Mouse (Mus musculus) lung, embryonic 15.5 days (tissue): ENCODE results near the gene Agpat4. TPM values are rescaled to one million over a fixed set of nuclear protein-coding genes. Genes with fewer than 3 reads are reported as not detected.
"Not testable (repeated sequence)": the region's sequence is repeated elsewhere in the genome, so short reads cannot be mapped to it uniquely, and the experiment has no call there.

Experiments
- ATAC-seq: fragments of 200-750 bp; cut with Nextera tagmentation; 2 replicates; pipeline ENCODE4 v1.8.0; 2017; ENCODE audit warnings: moderate number of reproducible peaks, borderline replicate concordance; ENCODE audit not compliant: low FRiP score, low TSS enrichment; ENCODE audit errors: extremely low read depth
- H3K27ac ChIP-seq: fragments of 300-500 bp; sonication (generic); 2 replicates; pipeline ENCODE4 v1.5.1; 2015; ENCODE audit warnings: moderate library complexity, mild to moderate bottlenecking, inconsistent platforms
- H3K27me3 ChIP-seq: fragments of 300-500 bp; sonication (generic); 2 replicates; pipeline ENCODE4 v1.6.1; 2015; ENCODE audit warnings: inconsistent platforms
- H3K36me3 ChIP-seq: fragments of 300-500 bp; sonication (generic); 2 replicates; pipeline ENCODE4 v1.6.1; 2015; ENCODE audit warnings: inconsistent platforms
- H3K4me1 ChIP-seq: fragments of 300-500 bp; sonication (generic); 2 replicates; pipeline ENCODE4 v1.6.1; 2015; ENCODE audit warnings: inconsistent platforms
- H3K4me2 ChIP-seq: fragments of 300-500 bp; sonication (generic); 2 replicates; pipeline ENCODE4 v1.6.1; 2015; ENCODE audit warnings: inconsistent platforms, mild to moderate bottlenecking, moderate library complexity
- H3K4me3 ChIP-seq: fragments of 300-500 bp; sonication (generic); 2 replicates; pipeline ENCODE4 v1.5.1; 2015; ENCODE audit warnings: mild to moderate bottlenecking, inconsistent platforms
- H3K9ac ChIP-seq: fragments of 300-500 bp; sonication (generic); 2 replicates; pipeline ENCODE4 v1.6.1; 2015; ENCODE audit warnings: inconsistent platforms
- H3K9me3 ChIP-seq: fragments of 300-500 bp; sonication (generic); 2 replicates; pipeline ENCODE4 v1.6.1; 2016; ENCODE audit warnings: inconsistent platforms
- WGBS: fragments of 180-500 bp; shearing (Covaris S2); methylation state at CpG from one replicate; pipeline ENCODE4 v1.1.7; 2015; 5-methylcytosine and 5-hydroxymethylcytosine counted together
- polyA plus RNA-seq: library from polyadenylated mRNA; unstranded; fragments of >200 nt; fragmentation: Nextera tagmentation; extraction: Ambion mirVana; gene quantifications from 2 replicates; pipeline ENCODE4 v1.2.1, GENCODE M21; 2015

The Agpat4 gene
- polyA plus RNA-seq, 1 experiment from 2014 or later, result 43.7 TPM

DNA sequence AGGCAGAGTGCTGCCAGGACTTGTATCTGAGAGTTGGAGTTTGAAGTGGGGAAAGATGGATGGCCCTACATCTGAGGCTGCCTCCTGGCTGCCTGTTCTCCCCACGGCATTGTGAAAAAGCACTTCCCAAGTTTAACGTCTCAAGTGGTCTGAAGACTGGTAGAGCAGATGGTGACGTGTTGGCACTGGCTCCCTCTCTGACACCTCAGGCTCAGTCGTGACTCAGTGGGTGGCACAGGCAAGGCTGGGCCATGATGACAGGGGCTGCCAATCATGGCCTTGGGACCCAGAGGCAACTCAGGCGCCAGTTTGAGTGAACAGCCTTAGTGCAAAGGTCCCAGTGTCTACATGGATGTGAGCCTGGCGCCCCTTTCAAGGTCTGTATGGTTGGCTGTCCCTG is 103.4 kb downstream of the Agpat4 start:
- Histone ChIP-seq H3K4me1 (no peaks in the 10 kb centered on the region), H3K27ac (no peak overlapping the region), H3K9ac (no peak overlapping the region), H3K4me3 (no peak overlapping the region), H3K9me3 (no peaks in the 10 kb centered on the region), H3K4me2 (no peak overlapping the region), H3K36me3 (peaks cover 35% of the 10 kb centered on the region), H3K27me3 (no peaks in the 10 kb centered on the region)
- ATAC-seq, result no peak
- 48% methylated on average over 6 of the region's 6 CpGs for WGBS

DNA sequence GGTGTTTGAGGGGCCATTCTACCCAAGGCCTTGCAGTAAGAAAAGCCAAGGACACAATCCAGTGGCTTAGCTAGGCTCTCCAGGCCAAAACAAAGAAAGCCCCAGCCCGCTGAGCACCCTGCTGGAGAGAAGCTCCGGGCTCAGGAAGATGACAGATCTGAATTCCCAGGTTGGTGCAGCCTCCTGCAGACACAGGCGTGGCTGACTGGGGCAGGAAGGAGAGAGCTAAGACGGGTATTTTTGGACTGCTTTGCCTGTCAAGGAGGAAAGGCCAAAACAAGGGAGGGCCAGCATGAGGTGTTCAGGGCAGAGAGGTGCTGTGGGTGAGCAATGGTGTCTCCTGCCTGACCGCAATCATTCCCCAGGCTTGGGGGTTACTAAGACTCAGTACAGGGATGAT is 105.2 kb downstream of the Agpat4 start:
- ATAC-seq, result no peak
- H3K36me3 ChIP-seq, result peaks cover 30% of the 10 kb centered on the region

DNA sequence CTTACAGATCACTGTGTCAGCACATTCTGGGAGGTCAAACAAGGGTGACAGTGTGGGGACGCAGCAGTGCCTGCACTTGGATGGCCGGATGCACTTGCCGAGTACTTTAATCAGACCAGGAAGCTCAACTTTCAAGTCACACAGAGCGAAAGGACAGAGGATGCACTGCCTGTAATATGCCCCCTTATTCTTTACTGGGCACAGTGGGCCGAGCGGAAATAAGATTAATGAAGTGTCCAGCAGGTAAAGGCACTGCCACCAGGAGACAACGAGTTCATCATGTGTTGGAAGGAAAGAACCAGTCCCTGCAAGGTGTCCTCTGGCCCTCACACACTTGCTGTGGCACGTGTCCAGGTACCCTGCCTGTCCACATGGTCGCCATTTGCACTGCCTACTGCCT is 105.6 kb downstream of the Agpat4 start:
- 72% methylated on average over 9 of the region's 9 CpGs for WGBS
- no peak for ATAC-seq
- H3K4me3 ChIP-seq, result no peak overlapping the region
- no peak overlapping the region for H3K9ac ChIP-seq
- H3K4me2 ChIP-seq, result no peak overlapping the region
- no peaks in the 10 kb centered on the region for H3K4me1 ChIP-seq
- no peaks in the 10 kb centered on the region for H3K9me3 ChIP-seq
- peaks cover 28% of the 10 kb centered on the region for H3K36me3 ChIP-seq
- no peak overlapping the region for H3K27ac ChIP-seq
- no peaks in the 10 kb centered on the region for H3K27me3 ChIP-seq

More for the DNA sequence above, 105.2 kb downstream of the Agpat4 start:
- no peak overlapping the region for H3K27ac ChIP-seq
- H3K4me1 ChIP-seq, result no peaks in the 10 kb centered on the region
- H3K27me3 ChIP-seq, result no peaks in the 10 kb centered on the region
- 65% methylated on average over 5 of the region's 5 CpGs for WGBS
- no peak overlapping the region for H3K4me2 ChIP-seq
- no peaks in the 10 kb centered on the region for H3K9me3 ChIP-seq
- no peak overlapping the region for H3K9ac ChIP-seq
- H3K4me3 ChIP-seq, result no peak overlapping the region

DNA sequence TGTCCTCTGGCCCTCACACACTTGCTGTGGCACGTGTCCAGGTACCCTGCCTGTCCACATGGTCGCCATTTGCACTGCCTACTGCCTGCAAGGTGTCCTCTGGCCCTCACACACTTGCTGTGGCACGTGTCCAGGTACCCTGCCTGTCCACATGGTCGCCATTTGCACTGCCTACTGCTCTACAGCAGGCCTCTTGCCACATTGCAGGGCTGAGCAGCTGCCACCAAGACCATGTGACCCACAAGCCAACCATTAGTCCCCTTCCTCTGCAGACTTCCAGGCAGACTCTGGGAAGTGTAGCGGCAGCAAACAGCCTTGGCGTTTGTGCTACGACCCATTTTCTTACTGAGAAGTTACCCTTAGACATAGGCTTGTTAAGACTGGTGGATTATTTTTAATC is 106.0 kb downstream of the Agpat4 start:
- WGBS, result 85% methylated on average over 7 of the region's 7 CpGs
- H3K9ac ChIP-seq, H3K27me3 ChIP-seq, H3K4me1 ChIP-seq, ATAC-seq, H3K4me2 ChIP-seq, H3K4me3 ChIP-seq, H3K27ac ChIP-seq, H3K9me3 ChIP-seq: not testable (repeated sequence)
- peaks cover 26% of the 10 kb centered on the region for H3K36me3 ChIP-seq

DNA sequence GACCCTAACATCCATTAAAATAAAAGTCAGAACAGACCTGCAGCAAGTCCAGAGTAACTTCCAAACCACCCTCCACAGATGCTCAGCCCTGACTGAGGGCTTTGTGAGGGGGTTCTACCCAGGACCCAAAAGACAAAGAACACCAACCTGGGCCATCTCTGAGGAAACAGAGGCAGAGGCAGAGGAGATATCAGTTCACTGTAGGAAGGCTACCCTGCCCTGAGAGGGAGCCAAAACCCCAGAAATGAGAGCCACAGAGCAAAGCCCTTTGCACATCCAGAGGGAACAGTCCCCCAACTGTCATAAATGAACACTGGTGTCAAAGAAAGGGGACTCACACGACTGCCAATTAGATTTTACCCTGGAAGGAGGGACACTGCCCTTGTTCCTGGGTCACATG is 106.7 kb downstream of the Agpat4 start:
- Histone ChIP-seq H3K27me3 (no peaks in the 10 kb centered on the region), H3K36me3 (peaks cover 25% of the 10 kb centered on the region), H3K4me3 (no peak overlapping the region), H3K9me3 (no peaks in the 10 kb centered on the region), H3K4me1 (no peaks in the 10 kb centered on the region), H3K9ac (no peak overlapping the region), H3K27ac (no peak overlapping the region), H3K4me2 (no peak overlapping the region)
- WGBS, result 60% methylated on average over 1 of the region's 1 CpGs
- ATAC-seq, result no peak

DNA sequence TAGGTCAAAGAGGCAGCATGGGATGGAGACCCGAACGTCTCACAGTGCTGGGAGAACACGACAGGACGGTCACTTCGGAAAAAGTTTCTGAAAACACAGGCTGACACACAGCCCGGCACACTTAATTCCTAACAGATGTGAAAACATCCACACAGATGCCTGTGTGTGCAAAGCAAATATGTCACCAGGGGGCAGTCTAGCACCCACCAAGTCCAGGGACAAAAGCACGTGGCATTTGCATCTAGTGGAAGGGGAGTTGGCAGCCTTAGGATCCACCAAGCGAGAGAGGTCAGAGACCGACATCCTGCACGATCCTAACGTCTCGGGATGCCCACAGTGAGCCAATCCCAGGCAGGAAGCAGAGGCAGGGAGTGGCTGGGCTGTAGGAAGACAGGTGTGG is 108.0 kb downstream of the Agpat4 start:
- Histone ChIP-seq H3K36me3 (peaks cover 35% of the 10 kb centered on the region), H3K27me3 (no peaks in the 10 kb centered on the region), H3K9ac (no peak overlapping the region), H3K4me3 (no peak overlapping the region), H3K4me2 (no peak overlapping the region), H3K9me3 (no peaks in the 10 kb centered on the region), H3K27ac (no peak overlapping the region), H3K4me1 (no peaks in the 10 kb centered on the region)
- WGBS, result 36% methylated on average over 12 of the region's 12 CpGs
- no peak for ATAC-seq

DNA sequence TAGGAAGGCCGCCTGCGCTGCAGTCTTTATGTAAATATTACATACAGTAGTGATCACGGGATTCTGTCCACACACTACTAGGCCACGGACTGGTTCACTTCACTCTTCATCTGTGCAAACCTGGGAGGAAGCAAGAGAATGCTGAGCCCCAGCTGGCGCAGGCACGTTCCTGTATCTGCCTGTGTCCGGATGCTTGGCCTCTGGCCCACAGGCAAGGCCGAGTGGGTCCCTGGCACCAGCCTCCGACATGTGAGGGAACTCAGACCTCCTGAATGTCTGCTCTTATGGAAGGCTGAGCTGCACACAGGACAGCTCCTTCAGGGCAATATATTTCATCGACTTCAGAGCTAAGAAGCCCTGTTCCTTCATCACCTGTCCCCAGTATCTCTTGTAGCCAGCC is 109.5 kb downstream of the Agpat4 start:
- Histone ChIP-seq H3K9me3 (no peaks in the 10 kb centered on the region), H3K4me2 (no peak overlapping the region), H3K4me1 (no peaks in the 10 kb centered on the region), H3K4me3 (no peak overlapping the region), H3K9ac (no peak overlapping the region), H3K27ac (no peak overlapping the region), H3K27me3 (no peaks in the 10 kb centered on the region), H3K36me3 (peaks cover 48% of the 10 kb centered on the region)
- no peak for ATAC-seq
- 73% methylated on average over 10 of the region's 10 CpGs for WGBS

DNA sequence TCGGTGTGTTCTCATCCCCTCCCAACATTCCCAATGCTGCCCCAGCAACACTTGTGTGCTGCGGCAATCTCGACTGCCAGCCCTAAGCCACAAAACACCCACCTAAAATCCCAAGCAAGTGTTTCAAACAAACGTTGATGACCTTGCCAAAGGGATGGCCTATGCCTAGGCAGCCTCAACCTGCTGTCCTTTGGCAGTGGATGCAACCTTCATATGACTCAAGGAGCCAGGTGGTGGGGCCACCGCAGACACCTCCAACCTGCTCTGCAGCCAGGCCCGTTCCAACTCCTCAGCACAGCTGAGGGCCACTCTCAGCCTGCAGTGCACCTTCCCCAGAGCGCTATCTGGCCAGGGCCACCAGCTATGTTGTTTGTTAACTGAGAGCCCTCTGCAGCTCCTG is 110.0 kb downstream of the Agpat4 start:
- ATAC-seq, result no peak

DNA sequence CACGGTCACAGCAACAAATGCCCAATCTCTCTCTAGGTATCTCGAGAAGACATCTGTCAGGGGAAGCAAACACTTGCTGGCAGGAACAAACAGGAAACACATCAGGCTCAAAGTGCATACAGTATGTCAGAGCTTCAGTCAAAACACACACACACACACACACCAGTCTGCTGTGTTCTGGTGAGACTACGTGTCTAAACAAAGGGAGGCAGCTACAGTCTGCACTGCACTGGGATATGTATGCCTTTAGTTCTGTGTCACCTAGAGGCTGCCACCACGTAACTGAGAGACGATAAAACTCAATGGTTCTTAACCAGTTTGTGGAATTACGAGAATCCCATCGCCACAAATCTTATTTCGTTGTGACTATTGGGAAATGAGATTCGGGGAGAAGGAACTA is 111.3 kb downstream of the Agpat4 start:
- no peaks in the 10 kb centered on the region for H3K9me3 ChIP-seq
- no peaks in the 10 kb centered on the region for H3K27me3 ChIP-seq
- 84% methylated on average over 9 of the region's 9 CpGs for WGBS
- H3K4me3 ChIP-seq, result no peak overlapping the region
- H3K27ac ChIP-seq, result no peak overlapping the region
- ATAC-seq, result no peak
- no peak overlapping the region for H3K9ac ChIP-seq
- H3K4me1 ChIP-seq, result no peaks in the 10 kb centered on the region
- no peak overlapping the region for H3K4me2 ChIP-seq
- H3K36me3 ChIP-seq, result peaks cover 53% of the 10 kb centered on the region

More for the DNA sequence above, 110.0 kb downstream of the Agpat4 start:
- Histone ChIP-seq H3K4me2 (no peak overlapping the region), H3K4me1 (no peaks in the 10 kb centered on the region), H3K36me3 (peaks cover 48% of the 10 kb centered on the region), H3K4me3 (no peak overlapping the region), H3K9me3 (no peaks in the 10 kb centered on the region), H3K27me3 (no peaks in the 10 kb centered on the region), H3K27ac (no peak overlapping the region), H3K9ac (no peak overlapping the region)
- WGBS, result 91% methylated on average over 7 of the region's 7 CpGs

DNA sequence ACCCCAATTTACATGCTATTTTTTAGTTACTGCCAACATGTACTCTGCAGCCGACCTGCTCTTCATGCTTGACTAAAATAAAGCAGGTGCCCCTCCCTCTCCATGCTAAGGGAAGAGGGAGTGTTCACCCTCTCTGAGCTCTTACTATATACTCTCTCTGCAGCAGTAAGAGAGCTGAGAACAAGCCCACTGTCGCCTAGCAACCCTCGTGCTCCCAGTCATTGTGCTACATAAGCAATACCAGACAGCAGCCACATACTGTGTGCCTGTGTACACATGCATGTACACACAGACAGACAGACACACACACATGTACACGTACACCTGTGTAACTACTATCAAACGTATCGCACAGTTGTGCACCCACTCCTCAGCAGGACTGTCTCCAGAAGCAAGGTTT is 111.7 kb downstream of the Agpat4 start:
- Histone ChIP-seq H3K9me3 (no peaks in the 10 kb centered on the region), H3K27me3 (no peaks in the 10 kb centered on the region), H3K4me3 (no peak overlapping the region), H3K27ac (no peak overlapping the region), H3K4me1 (no peaks in the 10 kb centered on the region), H3K4me2 (no peak overlapping the region), H3K9ac (no peak overlapping the region), H3K36me3 (peaks cover 57% of the 10 kb centered on the region)
- 83% methylated on average over 6 of the region's 6 CpGs for WGBS
- no peak for ATAC-seq

DNA sequence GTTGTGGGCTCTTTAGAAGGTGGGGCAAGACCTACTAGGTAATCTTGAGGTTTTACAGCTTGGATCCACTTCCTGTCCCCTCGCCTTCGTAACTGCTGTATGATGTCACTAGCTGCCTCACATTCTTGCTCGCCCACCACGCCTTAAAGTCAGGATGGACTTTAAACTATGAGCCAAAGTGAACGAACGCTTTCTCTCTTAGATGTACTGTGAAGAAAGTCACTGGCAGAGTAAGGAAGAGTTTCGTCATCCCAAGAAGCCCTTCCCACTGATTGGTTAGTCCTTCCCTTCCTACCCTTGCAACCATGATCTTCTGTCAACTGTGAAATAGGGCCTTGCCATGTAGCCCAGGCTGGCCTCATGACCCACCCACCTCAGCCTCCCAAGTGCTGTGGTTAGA is 112.6 kb downstream of the Agpat4 start:
- 81% methylated on average over 7 of the region's 7 CpGs for WGBS
- H3K27me3 ChIP-seq, result no peaks in the 10 kb centered on the region
- H3K4me2 ChIP-seq, result no peak overlapping the region
- ATAC-seq, result no peak
- no peak overlapping the region for H3K4me3 ChIP-seq
- H3K36me3 ChIP-seq, result peaks cover 66% of the 10 kb centered on the region
- no peak overlapping the region for H3K9ac ChIP-seq
- no peaks in the 10 kb centered on the region for H3K9me3 ChIP-seq
- H3K4me1 ChIP-seq, result no peaks in the 10 kb centered on the region
- H3K27ac ChIP-seq, result no peak overlapping the region

DNA sequence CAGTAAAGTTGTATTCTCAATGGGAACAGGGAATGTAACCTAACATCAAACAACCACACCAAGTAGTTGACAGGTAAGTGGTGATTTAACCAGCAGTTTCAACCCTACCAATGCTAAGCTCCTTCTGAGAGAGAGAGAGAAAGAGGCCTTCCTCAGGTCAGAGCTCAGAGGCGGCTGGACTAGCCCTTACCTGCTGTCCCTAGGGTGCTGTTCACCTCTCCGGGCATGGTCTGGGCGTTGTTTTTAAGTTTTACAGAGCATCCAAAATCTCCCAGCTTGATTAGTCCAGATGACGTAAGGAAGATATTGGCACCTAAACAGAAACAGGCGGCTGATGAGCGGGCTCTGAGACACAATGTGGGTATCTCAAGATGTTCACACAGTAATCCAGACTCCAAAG is 114.2 kb downstream of the Agpat4 start:
- Histone ChIP-seq H3K27ac (no peak overlapping the region), H3K4me2 (no peak overlapping the region), H3K4me1 (no peaks in the 10 kb centered on the region), H3K9ac (no peak overlapping the region), H3K4me3 (no peak overlapping the region), H3K27me3 (no peaks in the 10 kb centered on the region), H3K36me3 (peaks cover 66% of the 10 kb centered on the region), H3K9me3 (no peaks in the 10 kb centered on the region)
- 95% methylated on average over 6 of the region's 6 CpGs for WGBS
- ATAC-seq, result no peak

DNA sequence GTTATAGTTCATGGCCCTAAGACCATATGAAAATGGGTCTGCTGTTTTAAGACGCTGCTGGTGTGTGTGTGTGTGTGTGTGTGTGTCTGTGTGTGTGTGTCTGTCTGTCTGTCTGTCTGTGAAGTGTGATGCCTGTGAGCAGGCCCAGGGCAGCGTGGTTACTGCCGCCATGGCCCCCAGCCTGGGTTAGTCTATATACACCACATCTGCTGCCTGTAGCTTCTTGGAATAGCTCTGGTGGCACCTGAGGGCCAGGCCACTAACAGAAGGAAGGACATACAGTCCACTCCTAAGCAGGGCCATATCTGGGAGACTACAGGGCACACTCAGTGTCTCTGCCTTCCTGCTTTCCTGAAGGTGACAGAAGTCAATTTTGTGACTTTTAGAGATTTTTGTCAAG is 122.2 kb downstream of the Agpat4 start:
- no peaks in the 10 kb centered on the region for H3K9me3 ChIP-seq
- no peaks in the 10 kb centered on the region for H3K4me1 ChIP-seq
- H3K4me2 ChIP-seq, result no peak overlapping the region
- H3K27me3 ChIP-seq, result no peaks in the 10 kb centered on the region
- no peak overlapping the region for H3K9ac ChIP-seq
- H3K4me3 ChIP-seq, result no peak overlapping the region
- no peak overlapping the region for H3K27ac ChIP-seq
- ATAC-seq, result no peak
- 88% methylated on average over 3 of the region's 3 CpGs for WGBS
- H3K36me3 ChIP-seq, result peaks cover 44% of the 10 kb centered on the region
